Mouse (Mus musculus): ENCODE results near the gene Gpr176.

- TF ChIP-seq CTCF (IDR thresholded peaks at IDR 0.05; ENCODE audit: borderline replicate concordance, insufficient read depth, low read depth, low read length) = no peak
- no peak for TF ChIP-seq POLR2A (IDR thresholded peaks at IDR 0.05; ENCODE audit: borderline replicate concordance, insufficient read depth, low read length)
These were observed 66.7 kb downstream of the Gpr176 start for GRCm38 (mm10) chr2:118306522-118306895.

Data from cerebellum, adult 2 months (tissue).